Mouse (Mus musculus): ENCODE results near the gene Enah. TPM values are rescaled to one million over a fixed set of nuclear protein-coding genes. Genes with fewer than 3 reads are reported as not detected.

Enah gene
- total RNA-seq (2021): 61.0 and 64.8 TPM in 2 replicates
- long read RNA-seq, full-length matches to known transcripts: 3 of 14 reads
- long read RNA-seq, partial matches to known transcripts: 1 of 14 reads
- long read RNA-seq, other reads (novel, unspliced or antisense): 10 of 14 reads

GRCm38 (mm10) chr1:182019926-182020801 is at the start of gene Enah:
Enah (minus strand) TSS chr1:182019990.
- peak; percentile 81 for DNase-seq

GRCm38 (mm10) chr1:182068136-182068535 is 48.3 kb upstream of the Enah start:
- DNase-seq: no peak

- DNase-seq: no peak
These were observed 47.0 kb upstream of the Enah start for GRCm38 (mm10) chr1:182066527-182067465.

GRCm38 (mm10) chr1:182063716-182064115 is 43.9 kb upstream of the Enah start:
- DNase-seq: no peak

GRCm38 (mm10) chr1:182062801-182063200 is 43.0 kb upstream of the Enah start:
- no peak for DNase-seq

- DNase-seq: no peak
These were observed 41.4 kb upstream of the Enah start for GRCm38 (mm10) chr1:182061203-182061602.

GRCm38 (mm10) chr1:182059806-182060205 is 40.0 kb upstream of the Enah start:
- DNase-seq: no peak

- no peak for DNase-seq
These were observed 38.2 kb upstream of the Enah start for GRCm38 (mm10) chr1:182057998-182058397.

- peak; percentile 15 for DNase-seq
These were observed 35.3 kb upstream of the Enah start for GRCm38 (mm10) chr1:182055122-182055521.

- no peak for DNase-seq
These were observed 34.9 kb upstream of the Enah start for GRCm38 (mm10) chr1:182054651-182055050.

GRCm38 (mm10) chr1:182052973-182053372 is 33.2 kb upstream of the Enah start:
- no peak for DNase-seq

GRCm38 (mm10) chr1:182052385-182052784 is 32.6 kb upstream of the Enah start:
- DNase-seq: no peak

GRCm38 (mm10) chr1:182049813-182050212 is 30.0 kb upstream of the Enah start:
- DNase-seq: no peak

GRCm38 (mm10) chr1:182048101-182048500 is 28.3 kb upstream of the Enah start:
- DNase-seq: no peak

- no peak for DNase-seq
These were observed 27.4 kb upstream of the Enah start for GRCm38 (mm10) chr1:182047016-182047690.

GRCm38 (mm10) chr1:182045208-182045607 is 25.4 kb upstream of the Enah start:
- no peak for DNase-seq

GRCm38 (mm10) chr1:182040538-182040937 is 20.7 kb upstream of the Enah start:
- DNase-seq: no peak

- DNase-seq: no peak
These were observed 12.0 kb upstream of the Enah start for GRCm38 (mm10) chr1:182031757-182032156.

GRCm38 (mm10) chr1:182031066-182031465 is 11.3 kb upstream of the Enah start:
- no peak for DNase-seq

- DNase-seq: no peak
These were observed 10.3 kb upstream of the Enah start for GRCm38 (mm10) chr1:182029989-182030649.

Measured in adrenal gland, postnatal 25 days (tissue).